Mouse (Mus musculus): ENCODE results near the gene Dapk1. TPM values are rescaled to one million over a fixed set of nuclear protein-coding genes. Genes with fewer than 3 reads are reported as not detected.

The Dapk1 gene
- polyA plus RNA-seq, 1 experiment from 2014 or later, result 6.3 TPM

GRCm38 (mm10) chr13:60760392-60760791 lies 158.6 kb downstream of the Dapk1 start:
- ATAC-seq, result no peak
- Histone ChIP-seq H3K9ac (ENCODE audit: low read depth, low read length) (no peak overlapping the region), H3K4me3 (ENCODE audit: low read length) (no peak overlapping the region), H3K4me1 (ENCODE audit: control insufficient read depth, insufficient read depth, low read length) (no peaks in the 10 kb centered on the region), H3K27ac (ENCODE audit: low read length) (no peak overlapping the region), H3K9me3 (ENCODE audit: control insufficient read depth, low read length) (no peaks in the 10 kb centered on the region), H3K36me3 (ENCODE audit: control insufficient read depth, insufficient read depth, low read length) (peaks cover 8% of the 10 kb centered on the region), H3K27me3 (replicated peaks; ENCODE audit: control insufficient read depth, insufficient read depth, low read length) (no peaks in the 10 kb centered on the region), H3K4me2 (ENCODE audit: low read depth, low read length) (no peak overlapping the region)
- WGBS, result 87% methylated on average over 12 of the region's 12 CpGs

- Histone ChIP-seq H3K9me3 (ENCODE audit: control insufficient read depth, low read length) (no peaks in the 10 kb centered on the region), H3K4me1 (ENCODE audit: control insufficient read depth, insufficient read depth, low read length) (no peaks in the 10 kb centered on the region), H3K9ac (ENCODE audit: low read depth, low read length) (no peak overlapping the region), H3K4me2 (ENCODE audit: low read depth, low read length) (no peak overlapping the region), H3K36me3 (ENCODE audit: control insufficient read depth, insufficient read depth, low read length) (peaks cover 8% of the 10 kb centered on the region), H3K4me3 (ENCODE audit: low read length) (no peak overlapping the region), H3K27ac (ENCODE audit: low read length) (no peak overlapping the region), H3K27me3 (replicated peaks; ENCODE audit: control insufficient read depth, insufficient read depth, low read length) (no peaks in the 10 kb centered on the region)
- 96% methylated on average over 17 of the region's 17 CpGs for WGBS
- ATAC-seq, result no peak
These were observed 159.4 kb downstream of the Dapk1 start for GRCm38 (mm10) chr13:60761161-60761560.

GRCm38 (mm10) chr13:60780534-60780933 lies 178.8 kb downstream of the Dapk1 start:
- Histone ChIP-seq H3K4me2 (ENCODE audit: low read depth, low read length) (no peak overlapping the region), H3K9me3 (ENCODE audit: control insufficient read depth, low read length) (no peaks in the 10 kb centered on the region), H3K36me3 (ENCODE audit: control insufficient read depth, insufficient read depth, low read length) (no peaks in the 10 kb centered on the region), H3K27ac (ENCODE audit: low read length) (no peak overlapping the region), H3K4me3 (ENCODE audit: low read length) (no peak overlapping the region), H3K27me3 (replicated peaks; ENCODE audit: control insufficient read depth, insufficient read depth, low read length) (no peaks in the 10 kb centered on the region), H3K4me1 (ENCODE audit: control insufficient read depth, insufficient read depth, low read length) (no peaks in the 10 kb centered on the region), H3K9ac (ENCODE audit: low read depth, low read length) (no peak overlapping the region)
- 78% methylated on average over 3 of the region's 3 CpGs for WGBS
- ATAC-seq, result no peak

- Histone ChIP-seq H3K9ac (ENCODE audit: low read depth, low read length) (no peak overlapping the region), H3K36me3 (ENCODE audit: control insufficient read depth, insufficient read depth, low read length) (no peaks in the 10 kb centered on the region), H3K9me3 (ENCODE audit: control insufficient read depth, low read length) (no peaks in the 10 kb centered on the region), H3K27ac (ENCODE audit: low read length) (no peak overlapping the region), H3K27me3 (replicated peaks; ENCODE audit: control insufficient read depth, insufficient read depth, low read length) (no peaks in the 10 kb centered on the region), H3K4me1 (ENCODE audit: control insufficient read depth, insufficient read depth, low read length) (no peaks in the 10 kb centered on the region), H3K4me3 (ENCODE audit: low read length) (no peak overlapping the region), H3K4me2 (ENCODE audit: low read depth, low read length) (no peak overlapping the region)
- no peak for ATAC-seq
- 84% methylated on average over 7 of the region's 7 CpGs for WGBS
These were observed 181.6 kb downstream of the Dapk1 start for GRCm38 (mm10) chr13:60783301-60783700.

- H3K4me2 ChIP-seq (ENCODE audit: low read depth, low read length), result no peak within 1 kb of the TSS
- no peaks in the 10 kb centered on the region for H3K4me1 ChIP-seq (ENCODE audit: control insufficient read depth, insufficient read depth, low read length)
- H3K27me3 ChIP-seq (replicated peaks; ENCODE audit: control insufficient read depth, insufficient read depth, low read length), result no peaks in the 10 kb centered on the region
- no peak within 1 kb of the TSS for H3K9ac ChIP-seq (ENCODE audit: low read depth, low read length)
- H3K36me3 ChIP-seq (ENCODE audit: control insufficient read depth, insufficient read depth, low read length), result no peaks in the 10 kb centered on the region
- no peak for ATAC-seq
- H3K9me3 ChIP-seq (ENCODE audit: control insufficient read depth, low read length), result no peaks in the 10 kb centered on the region
- no peak within 1 kb of the TSS for H3K4me3 ChIP-seq (ENCODE audit: low read length)
- no peak within 1 kb of the TSS for H3K27ac ChIP-seq (ENCODE audit: low read length)
These were observed 184.5 kb downstream of the Dapk1 start, which contains the start of gene BC051665 for GRCm38 (mm10) chr13:60786264-60786663. TSS of gene BC051665 (minus strand) at chr13:60786364.

- H3K27me3 ChIP-seq (replicated peaks; ENCODE audit: control insufficient read depth, insufficient read depth, low read length), result no peaks in the 10 kb centered on the region
- ATAC-seq, result no peak
- WGBS, result 81% methylated on average over 1 of the region's 1 CpGs
These were observed 187.7 kb downstream of the Dapk1 start for GRCm38 (mm10) chr13:60789466-60789865.

GRCm38 (mm10) chr13:60802749-60803148 lies 201.0 kb downstream of the Dapk1 start, which contains the start of gene Ctsll3:
TSS of gene Ctsll3 (minus strand) at chr13:60802849.
- 76% methylated on average over 1 of the region's 1 CpGs for WGBS
- Histone ChIP-seq H3K27ac (ENCODE audit: low read length) (no peak within 1 kb of the TSS), H3K4me1 (ENCODE audit: control insufficient read depth, insufficient read depth, low read length) (no peaks in the 10 kb centered on the region)

More at GRCm38 (mm10) chr13:60789466-60789865, 187.7 kb downstream of the Dapk1 start:
- no peaks in the 10 kb centered on the region for H3K9me3 ChIP-seq (ENCODE audit: control insufficient read depth, low read length)
- no peak overlapping the region for H3K4me3 ChIP-seq (ENCODE audit: low read length)
- no peak overlapping the region for H3K27ac ChIP-seq (ENCODE audit: low read length)
- H3K9ac ChIP-seq (ENCODE audit: low read depth, low read length), result no peak overlapping the region
- H3K4me2 ChIP-seq (ENCODE audit: low read depth, low read length), result no peak overlapping the region
- no peaks in the 10 kb centered on the region for H3K36me3 ChIP-seq (ENCODE audit: control insufficient read depth, insufficient read depth, low read length)
- H3K4me1 ChIP-seq (ENCODE audit: control insufficient read depth, insufficient read depth, low read length), result no peaks in the 10 kb centered on the region

GRCm38 (mm10) chr13:60809690-60810089 lies 207.9 kb downstream of the Dapk1 start:
- no peaks in the 10 kb centered on the region for H3K9me3 ChIP-seq (ENCODE audit: control insufficient read depth, low read length)
- WGBS, result 65% methylated on average over 2 of the region's 2 CpGs
- H3K27me3 ChIP-seq (replicated peaks; ENCODE audit: control insufficient read depth, insufficient read depth, low read length), result no peaks in the 10 kb centered on the region
- no peak overlapping the region for H3K4me2 ChIP-seq (ENCODE audit: low read depth, low read length)
- H3K4me1 ChIP-seq (ENCODE audit: control insufficient read depth, insufficient read depth, low read length), result no peaks in the 10 kb centered on the region
- H3K27ac ChIP-seq (ENCODE audit: low read length), result no peak overlapping the region
- ATAC-seq, result peak; percentile 85
- no peaks in the 10 kb centered on the region for H3K36me3 ChIP-seq (ENCODE audit: control insufficient read depth, insufficient read depth, low read length)
- H3K9ac ChIP-seq (ENCODE audit: low read depth, low read length), result no peak overlapping the region
- no peak overlapping the region for H3K4me3 ChIP-seq (ENCODE audit: low read length)

More at GRCm38 (mm10) chr13:60802749-60803148, 201.0 kb downstream of the Dapk1 start, which contains the start of gene Ctsll3:
- Histone ChIP-seq H3K9me3 (ENCODE audit: control insufficient read depth, low read length) (no peaks in the 10 kb centered on the region), H3K4me3 (ENCODE audit: low read length) (no peak within 1 kb of the TSS), H3K9ac (ENCODE audit: low read depth, low read length) (no peak within 1 kb of the TSS), H3K27me3 (replicated peaks; ENCODE audit: control insufficient read depth, insufficient read depth, low read length) (no peaks in the 10 kb centered on the region), H3K4me2 (ENCODE audit: low read depth, low read length) (no peak within 1 kb of the TSS), H3K36me3 (ENCODE audit: control insufficient read depth, insufficient read depth, low read length) (no peaks in the 10 kb centered on the region)
- ATAC-seq, result no peak

- Histone ChIP-seq H3K4me3 (ENCODE audit: low read length) (no peak overlapping the region), H3K9ac (ENCODE audit: low read depth, low read length) (no peak overlapping the region), H3K4me2 (ENCODE audit: low read depth, low read length) (no peak overlapping the region), H3K4me1 (ENCODE audit: control insufficient read depth, insufficient read depth, low read length) (no peaks in the 10 kb centered on the region), H3K27ac (ENCODE audit: low read length) (no peak overlapping the region), H3K27me3 (replicated peaks; ENCODE audit: control insufficient read depth, insufficient read depth, low read length) (no peaks in the 10 kb centered on the region), H3K36me3 (ENCODE audit: control insufficient read depth, insufficient read depth, low read length) (no peaks in the 10 kb centered on the region), H3K9me3 (ENCODE audit: control insufficient read depth, low read length) (no peaks in the 10 kb centered on the region)
- peak; percentile 62 for ATAC-seq
- 69% methylated on average over 6 of the region's 6 CpGs for WGBS
These were observed 211.0 kb downstream of the Dapk1 start for GRCm38 (mm10) chr13:60812768-60813167.

All from intestine, embryonic 16.5 days (tissue).